Mouse (Mus musculus): ENCODE results near the gene Sap30l.
A peak's percentile ranks its signal among the peaks of the same experiment; 100 is the strongest.

Sap30l gene

DNA sequence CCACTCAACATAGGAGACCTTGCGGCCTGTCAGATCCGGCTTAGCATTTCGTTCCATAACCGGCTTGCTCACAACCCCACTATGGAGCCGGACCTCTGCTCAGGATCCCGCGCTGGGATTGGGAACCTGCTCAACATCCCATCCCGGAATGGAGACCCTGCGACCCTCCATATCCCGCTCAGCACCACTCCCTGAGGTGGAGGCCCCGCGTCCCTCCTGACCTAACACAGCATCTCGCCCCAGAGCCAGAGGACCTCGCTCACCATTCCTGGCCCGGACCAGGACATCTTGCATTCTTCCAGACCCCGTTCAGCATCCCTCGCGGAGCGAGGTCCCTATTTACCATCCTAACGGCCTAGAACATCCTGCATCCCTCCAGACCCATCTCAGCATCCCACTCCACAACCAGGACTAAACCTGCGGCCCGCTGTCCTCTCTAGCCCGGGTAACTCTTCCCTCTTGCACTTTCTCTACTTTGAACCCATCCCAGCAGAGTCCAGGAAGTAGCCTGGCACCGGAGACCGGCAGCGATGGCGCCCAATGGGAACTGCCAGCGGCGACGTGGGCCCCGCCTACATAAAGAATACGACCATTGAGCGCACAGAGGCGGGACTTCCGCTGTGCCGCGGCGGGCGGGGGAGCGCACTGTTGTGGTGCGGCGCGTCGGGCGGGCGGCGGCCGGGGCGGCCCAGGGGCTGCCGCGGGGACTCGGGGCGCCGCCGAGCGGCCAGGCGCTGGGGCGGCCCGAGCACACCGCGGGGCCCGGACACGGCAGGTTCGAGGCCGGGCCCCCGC is at the start of gene Sap30l:
Gene Sap30l (plus strand): TSS at position 667 of the 795 bp plus-strand sequence.
- peak; percentile 98 to 99 for DNase-seq

DNA sequence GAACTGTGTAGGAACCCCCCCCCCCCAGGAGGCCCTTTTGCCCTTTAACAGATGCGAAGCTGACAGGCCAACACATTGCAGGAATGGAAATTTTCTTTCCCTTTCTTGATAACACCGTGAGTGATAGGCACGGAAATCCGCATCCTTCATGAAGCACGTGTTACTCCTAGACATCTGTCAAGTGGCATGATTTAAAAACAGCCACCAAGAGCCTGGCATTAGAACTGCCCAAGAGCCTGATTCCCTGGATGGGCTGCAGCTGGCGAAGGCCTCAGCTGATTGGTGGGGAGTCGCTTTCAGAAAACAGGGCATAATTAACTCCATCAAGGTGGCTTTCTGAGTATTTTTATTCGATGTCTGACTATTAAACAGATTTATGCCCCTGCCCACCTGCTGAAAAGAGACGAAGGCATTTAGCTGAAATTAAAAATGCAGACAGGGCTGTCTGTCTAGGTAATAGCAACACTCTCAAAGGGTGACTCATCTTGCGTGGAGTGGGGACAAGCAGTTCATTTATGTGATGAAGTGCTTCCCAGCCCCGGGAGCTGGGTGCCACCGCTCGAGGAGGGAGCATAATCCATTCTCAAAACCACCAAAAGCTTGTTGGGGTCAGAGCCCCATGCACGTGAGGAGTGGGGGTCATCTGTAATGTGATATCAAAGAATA is 47.8 kb upstream of the Sap30l start:
- no peak for DNase-seq

DNA sequence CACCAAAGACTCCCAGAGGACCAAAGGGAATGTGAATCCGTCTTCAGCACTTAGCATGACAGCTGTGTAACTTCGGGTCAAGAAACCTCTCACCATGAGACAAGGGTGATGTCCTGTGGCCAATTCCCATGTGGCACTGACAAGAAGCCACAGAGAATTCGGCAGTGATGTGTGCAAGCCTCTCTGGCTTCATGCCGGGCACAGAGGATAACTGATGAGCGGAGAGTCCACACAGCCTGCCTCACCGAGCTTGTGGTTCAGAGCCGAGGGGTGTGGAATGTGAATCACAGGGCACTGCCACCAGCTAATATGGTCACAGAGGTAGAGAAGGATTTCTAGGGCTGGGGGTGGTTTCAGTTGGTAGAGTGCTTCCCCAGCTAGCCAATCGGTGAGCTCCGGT is 42.8 kb upstream of the Sap30l start:
- DNase-seq: no peak

DNA sequence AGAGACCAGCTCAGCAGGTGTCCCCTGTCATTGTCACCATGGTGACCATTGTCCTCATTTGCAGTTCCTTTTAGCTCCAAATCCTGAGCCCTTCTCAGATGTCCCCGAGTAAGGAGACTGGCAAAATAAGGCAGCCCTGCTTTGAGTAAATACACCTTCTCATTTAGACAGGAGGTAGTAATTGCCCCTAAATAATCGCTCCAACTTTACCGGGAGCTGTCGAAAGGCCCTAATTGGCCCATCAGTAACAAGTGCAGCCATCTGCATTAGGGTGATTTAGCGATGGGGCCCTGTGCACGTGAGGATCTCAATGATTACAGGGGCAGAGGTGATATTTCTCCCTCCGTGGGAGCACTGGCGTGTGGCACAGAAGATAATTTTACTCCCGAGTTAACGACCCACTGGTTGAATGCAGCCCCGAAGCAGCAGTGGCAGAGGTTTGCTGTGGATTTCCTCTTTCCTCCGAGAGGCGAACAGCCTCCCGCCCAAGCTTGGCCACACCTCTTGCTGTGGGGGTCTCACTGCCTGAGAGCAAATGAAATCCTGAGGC is 40.9 kb upstream of the Sap30l start:
- no peak for DNase-seq

DNA sequence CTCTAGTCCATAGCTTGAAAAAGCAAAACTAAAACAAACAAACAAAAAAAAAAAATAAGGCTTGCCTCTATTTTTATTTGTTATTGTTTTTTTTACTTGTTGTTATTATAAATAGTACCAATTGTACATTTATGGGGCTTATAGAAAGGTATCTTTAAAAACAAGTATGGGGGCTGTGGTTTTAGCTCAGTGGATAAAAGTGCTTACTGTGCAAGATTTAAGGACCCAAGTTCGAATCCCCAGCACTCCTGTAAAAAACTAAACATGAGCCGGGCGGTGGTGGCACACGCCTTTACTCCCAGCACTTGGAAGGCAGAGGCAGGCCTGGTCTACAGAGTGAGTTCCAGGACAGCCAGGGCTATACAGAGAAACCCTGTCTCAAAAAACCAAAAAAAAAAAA is 40.1 kb upstream of the Sap30l start:
- no peak for DNase-seq

DNA sequence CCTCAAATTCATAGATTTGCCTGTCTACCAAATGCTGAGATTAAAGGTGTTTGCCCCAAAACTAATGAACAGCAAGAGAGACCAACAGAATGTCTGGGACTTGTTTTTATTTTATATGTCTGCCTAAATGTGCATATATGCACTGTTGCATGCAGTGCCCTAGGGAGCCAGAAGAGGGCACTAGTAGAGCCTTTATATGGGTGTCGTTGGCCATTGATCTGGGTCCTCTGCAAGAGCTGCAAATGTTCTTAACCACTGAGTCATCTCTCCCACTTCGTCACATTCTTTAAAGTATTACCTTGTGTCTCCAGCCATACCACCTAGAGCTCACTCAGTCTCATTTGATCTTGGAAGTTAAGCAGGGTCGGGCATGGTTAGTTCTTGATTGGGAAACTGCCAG is 37.3 kb upstream of the Sap30l start:
- DNase-seq: no peak

DNA sequence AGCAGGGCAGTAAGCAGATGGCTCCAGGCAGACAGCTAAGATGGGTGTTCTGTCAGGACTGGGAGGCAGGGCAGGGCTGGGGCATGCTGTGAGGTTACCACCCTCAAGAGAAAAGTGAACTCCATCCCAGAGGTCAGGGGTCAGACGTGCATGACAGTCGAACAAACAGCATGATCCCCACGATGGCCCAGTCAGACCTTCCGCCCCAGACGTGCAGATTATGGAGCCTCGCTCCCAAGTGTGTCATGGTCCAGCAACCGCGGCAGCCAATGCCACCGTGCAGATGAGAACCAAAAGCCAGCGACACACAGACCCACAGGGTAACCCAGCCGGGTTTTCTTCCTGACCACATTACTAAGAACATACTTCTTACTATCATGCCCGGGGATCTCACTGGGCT is 34.8 kb upstream of the Sap30l start:
- DNase-seq: peak in 1 of 2 experiments; percentile 52

DNA sequence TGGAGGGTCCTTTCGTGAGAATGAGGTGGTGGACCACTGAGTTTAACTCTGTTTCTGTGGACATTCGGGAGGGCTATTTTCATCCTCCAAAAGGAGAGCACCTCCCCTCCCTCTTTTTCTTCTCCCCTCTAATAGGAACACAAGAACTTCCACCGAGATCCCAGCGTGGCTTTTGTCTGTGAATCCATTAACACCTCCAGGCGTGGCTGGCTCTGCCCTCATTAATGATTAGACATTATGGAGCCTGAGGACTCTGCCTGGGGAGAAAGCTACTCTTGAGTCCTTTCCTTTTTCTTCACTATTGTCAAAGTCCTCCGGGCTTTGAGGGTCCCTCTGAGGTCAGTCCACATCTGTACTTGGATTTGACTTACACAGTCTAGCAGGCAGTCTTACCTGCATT is 34.3 kb upstream of the Sap30l start:
- peak in 1 of 2 experiments; percentile 42 for DNase-seq

DNA sequence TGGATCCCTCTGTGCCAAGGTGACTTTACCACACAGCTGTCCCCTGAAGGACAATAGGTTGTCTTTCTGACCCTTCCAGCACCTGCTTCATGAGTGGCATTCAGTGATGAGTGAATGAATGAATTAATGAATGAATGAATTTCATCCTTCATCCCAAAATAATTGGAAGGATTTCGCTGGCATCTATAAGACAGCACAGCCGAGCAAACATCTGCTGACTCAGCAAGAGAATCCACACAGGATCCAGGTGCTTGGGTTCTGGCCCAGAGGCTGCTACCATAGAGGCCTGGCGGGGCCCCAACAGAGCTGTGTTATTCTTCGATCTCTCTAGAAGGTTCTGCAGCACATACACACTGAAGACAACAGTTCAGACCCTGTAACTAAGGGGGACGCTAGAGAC is 30.7 kb upstream of the Sap30l start:
- DNase-seq: no peak

DNA sequence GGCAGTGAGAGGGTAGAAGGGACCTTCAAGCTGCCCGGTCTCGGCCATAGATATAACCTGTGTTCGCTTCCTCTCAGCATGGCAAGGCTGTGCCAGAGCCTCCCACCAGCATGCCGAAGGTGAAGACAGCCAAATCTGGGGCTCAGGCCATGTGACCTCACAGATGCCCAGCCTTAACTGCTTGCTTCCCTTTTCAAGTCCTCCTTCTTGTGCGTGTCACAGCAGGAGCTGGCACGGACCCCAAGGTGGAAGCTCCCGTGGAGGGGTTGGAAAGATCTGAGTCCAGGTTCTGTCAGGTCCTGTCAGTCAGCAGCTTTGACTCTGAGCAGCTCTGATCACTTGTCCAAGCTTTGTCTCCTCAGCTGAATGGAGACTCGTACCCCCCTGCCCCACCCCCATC is 29.8 kb upstream of the Sap30l start:
- no peak for DNase-seq

DNA sequence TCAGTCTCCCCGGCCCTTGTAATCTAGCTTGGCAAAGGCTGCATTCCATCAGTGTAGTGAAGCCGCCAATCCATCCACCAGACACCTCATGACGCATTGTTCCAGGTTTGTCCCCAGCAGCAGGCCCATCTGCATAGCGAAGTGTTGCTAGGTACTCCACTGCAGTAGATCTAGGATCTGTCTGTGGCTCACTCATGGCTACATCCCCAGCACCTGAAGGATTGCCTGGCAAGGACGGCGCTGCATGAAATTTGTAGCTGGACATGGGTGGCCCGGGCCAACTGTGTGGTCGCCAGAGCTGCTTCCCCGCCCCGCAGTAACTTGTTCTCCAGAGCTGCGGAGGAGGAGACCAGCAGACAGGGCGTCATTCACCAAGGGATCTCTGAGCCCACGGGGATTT is 28.0 kb upstream of the Sap30l start:
- no peak for DNase-seq

DNA sequence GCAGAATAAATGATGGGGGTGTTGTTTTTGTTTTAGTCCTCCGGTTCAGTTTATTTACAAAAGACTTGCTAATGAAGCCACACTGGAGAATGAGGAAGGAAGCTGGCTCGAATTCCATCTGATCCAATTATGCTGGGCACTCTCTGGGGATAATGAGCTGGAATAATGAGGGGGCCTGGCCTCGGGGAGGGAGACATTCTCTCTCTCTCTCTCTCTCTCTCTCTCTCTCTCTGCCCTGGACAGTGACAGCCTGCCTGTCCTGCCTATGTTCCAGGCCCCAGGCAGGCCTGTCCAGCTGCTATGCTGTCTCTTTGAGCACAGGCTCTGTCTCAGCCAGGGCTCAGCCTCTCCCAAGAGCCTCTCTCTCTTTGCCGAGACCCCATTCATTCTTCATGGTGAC is 27.5 kb upstream of the Sap30l start:
- DNase-seq: no peak

DNA sequence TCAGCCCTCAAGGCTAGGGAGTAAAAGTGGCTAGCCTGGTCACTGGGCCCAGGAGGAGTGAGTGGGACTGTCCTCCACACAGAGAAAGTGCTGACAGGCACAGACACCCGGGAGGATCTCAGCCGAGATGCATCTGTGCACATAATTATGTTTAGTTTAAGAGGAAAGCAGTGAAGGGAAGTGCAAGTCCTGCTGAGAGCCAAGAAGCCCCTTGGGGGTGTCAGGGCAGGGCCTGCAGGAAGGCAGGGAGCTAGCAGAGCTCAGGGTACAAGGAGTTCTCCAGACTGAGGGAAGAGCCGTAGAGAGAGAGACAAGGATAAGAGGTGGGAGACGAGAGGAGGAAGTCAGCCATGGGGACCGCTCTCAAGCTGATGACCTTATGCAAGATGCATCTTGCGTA is 25.6 kb upstream of the Sap30l start:
- DNase-seq: no peak

DNA sequence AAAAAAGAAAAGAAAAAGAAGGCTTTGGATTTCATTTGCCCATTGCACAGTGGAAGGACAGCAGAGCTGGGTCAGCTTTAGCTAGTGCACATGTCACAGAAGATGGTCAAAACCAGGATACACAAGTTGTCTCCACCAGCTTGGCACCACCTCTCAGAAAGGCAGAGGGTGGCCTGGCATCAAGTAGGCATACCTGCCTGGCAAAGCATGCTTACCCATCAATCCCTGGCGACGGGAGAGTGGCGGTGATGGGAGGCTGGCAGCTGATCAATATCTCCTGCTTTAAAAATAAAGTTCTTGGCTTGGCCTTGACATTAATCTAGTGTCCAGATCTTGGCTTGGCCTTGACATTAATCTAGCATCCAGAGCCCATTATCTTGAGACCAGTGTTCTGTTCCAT is 24.9 kb upstream of the Sap30l start:
- DNase-seq: no peak

DNA sequence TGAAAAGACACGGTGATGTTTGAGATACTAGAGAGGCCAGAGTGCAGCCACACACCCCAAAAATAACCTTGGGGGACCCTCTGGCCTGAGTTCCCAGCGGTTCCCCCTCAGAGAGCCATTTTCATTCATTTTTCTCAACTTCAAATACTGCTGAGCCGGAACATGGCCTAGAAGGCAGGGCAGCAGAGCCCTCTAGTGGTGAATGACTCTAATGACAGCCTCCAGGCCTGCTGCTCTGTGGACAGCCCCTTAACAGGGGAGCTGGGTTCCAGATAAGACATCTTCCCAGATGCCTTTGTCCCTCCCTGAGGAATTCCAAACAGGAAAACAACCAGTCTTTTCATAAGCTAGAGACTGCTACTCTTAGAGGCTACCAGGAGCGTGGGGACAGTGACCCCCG is 23.1 kb upstream of the Sap30l start:
- DNase-seq: peak in 1 of 2 experiments; percentile 43

DNA sequence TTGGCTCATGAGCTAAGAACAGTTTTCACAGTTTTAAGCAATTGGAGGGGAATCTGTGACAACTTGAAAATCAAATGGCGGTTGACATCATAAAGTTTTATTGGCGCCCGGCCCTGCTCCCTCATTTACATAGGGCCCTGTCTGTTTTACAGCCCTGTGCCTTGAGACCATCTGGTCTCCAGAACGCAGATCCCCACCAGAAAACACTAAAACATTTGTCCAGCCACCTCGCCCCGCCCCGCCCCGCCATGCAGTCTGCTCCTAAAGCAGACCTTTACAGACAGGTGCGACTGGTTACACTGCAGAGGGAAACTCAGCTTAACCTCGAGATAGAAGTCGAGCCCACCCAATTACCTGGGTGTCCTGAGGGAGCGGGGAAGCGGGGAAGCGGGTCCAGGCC is 21.6 kb upstream of the Sap30l start:
- no peak for DNase-seq

DNA sequence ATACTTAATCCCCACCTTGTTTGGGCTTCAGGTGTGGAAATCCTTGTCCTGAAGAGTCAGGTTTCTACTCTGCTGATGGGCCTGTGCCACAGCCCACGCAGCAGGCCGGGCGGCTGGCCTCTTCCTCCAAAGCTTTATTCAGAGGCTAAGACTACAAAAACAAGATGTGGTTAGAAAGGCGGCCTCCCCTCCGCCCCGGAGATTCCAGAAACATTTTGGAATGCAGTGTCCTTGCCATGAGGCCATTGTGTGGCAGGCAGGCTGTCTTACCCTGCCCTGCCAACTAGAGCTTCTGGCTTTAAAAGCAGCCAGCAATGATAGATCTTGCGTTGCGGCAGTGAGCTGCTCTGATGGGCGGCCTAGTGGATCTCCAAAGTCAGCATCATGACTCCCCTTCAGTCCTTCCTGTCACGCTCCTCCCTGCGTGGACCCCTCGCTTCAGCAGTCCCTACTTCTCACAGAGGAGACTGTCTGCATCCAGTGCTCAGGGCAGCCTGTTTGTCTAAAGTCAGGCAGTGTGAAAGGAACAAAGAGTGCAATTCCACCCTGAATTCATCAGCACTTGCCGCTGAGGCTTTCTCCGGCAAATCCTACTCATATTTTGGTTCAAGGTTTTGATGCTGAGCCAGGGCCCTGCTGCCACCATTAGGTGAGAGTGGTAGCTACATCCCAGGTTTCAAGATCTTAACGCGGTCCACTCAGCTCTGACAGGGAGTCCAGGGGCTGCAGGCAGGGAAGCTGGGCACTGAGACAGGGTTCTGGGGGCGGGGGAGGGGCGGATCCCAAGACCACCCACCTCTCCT is 14.6 kb upstream of the Sap30l start:
- DNase-seq: peak in 1 of 2 experiments; percentile 39

DNA sequence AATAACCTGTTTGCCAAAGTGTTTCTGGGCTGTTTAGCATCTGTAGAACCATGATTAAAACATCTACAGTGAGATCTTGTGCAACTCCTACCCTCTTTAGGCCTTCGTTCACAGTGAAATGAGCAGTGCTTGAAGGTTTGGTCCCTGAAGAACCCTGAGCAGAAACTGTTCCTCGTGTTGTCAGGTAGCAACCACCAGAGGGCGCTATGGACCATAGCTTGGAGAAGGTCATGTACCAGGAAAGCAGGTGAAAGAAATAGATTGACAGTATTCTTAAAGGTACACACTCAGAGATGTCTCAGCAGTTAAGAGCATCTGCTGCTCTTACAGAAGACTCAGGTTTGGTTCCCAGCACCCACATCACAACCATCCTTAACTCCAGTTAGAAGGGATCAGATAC is 13.5 kb upstream of the Sap30l start:
- DNase-seq: peak; percentile 70 to 79

DNA sequence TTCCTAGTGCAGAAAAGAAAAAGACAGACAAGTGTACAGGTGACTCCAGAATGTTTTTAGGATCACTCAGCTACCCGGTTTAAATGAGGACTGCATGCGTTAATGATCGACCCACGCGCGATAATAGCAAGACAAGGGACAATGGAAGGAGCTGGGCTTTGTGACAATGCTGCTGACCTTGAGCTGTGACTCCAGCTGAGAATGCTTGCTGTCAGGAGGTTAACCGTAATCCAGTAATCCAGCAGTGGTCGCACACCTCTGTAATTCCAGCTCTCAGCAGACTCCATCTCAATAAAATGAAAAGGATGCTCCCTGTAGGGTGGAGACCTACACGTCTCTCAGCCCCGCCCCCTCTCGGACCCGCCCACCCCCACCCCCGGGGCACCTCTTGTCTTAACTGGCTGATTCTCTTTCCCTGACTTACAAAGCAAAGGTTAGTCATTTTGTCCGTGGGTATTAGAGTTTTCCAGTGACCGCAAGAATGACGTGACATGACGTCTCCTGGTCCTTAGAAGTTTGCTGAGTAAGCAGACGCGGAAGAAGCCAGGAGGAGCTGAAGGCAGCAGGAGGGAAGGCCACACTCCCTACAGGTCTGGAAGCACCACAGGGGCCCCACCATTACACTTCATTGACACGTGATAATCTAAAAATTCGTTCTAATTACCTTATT is 10.4 kb upstream of the Sap30l start:
- no peak for DNase-seq

DNA sequence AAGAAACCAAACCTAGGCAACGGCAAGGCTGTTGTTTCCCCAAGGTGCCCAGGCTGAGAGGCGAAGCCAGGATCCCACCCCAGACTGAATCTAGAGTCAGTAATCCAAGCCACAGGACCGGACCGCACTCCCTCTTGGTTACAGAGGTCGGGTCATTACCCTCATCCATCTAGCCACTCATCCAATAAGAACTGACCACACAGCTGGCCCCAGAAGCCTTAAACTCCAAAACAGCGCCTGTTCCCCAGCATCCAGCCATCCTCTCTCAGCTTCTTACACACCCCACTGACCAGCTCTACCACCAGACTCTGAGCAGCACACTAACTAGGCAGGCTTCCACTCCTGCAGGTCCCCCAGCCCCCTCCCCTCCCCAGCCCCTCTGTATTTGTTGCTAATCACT is 6.4 kb upstream of the Sap30l start:
- DNase-seq: no peak

DNA sequence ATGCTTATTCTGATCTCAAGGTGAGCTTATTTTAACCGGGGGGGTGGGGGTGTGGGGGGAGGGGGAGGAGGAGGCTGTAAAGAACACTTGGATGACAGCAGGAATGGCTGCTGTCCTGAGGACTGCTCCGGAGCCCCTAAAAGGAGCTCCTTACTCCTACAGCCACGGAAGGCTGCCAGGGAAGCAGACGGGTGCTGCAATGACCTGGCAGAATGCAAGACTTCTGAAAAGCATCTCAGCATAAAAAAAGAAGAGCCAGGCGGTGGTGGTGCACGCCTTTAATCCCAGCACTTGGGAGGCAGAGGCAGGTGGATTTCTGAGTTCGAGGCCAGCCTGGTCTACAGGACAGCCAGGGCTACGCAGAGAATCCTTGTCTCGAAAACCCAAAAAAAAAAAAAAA is 3.6 kb upstream of the Sap30l start:
- DNase-seq: no peak

DNA sequence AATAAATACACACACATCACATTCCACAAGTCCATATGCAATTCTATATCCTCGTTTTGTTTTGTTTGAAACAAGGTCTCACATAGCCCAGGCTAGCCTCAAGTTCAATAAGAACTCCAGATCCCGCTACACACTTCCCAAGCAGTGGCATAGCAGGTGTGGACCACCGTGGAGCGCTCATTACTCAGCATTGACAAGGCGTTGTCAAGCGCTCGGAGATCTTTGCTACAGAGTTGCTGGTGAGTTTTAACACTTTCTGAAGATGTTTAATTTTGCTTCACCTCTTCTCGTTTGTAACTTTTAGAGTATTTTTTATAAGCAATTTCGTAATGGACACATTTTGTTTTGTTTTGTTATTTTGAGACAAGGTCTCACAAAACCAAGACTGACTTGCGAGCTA is 2.0 kb upstream of the Sap30l start:
- DNase-seq: no peak
